Mouse (Mus musculus): ENCODE results near the gene Ube2e2.

Ube2e2 gene

DNA sequence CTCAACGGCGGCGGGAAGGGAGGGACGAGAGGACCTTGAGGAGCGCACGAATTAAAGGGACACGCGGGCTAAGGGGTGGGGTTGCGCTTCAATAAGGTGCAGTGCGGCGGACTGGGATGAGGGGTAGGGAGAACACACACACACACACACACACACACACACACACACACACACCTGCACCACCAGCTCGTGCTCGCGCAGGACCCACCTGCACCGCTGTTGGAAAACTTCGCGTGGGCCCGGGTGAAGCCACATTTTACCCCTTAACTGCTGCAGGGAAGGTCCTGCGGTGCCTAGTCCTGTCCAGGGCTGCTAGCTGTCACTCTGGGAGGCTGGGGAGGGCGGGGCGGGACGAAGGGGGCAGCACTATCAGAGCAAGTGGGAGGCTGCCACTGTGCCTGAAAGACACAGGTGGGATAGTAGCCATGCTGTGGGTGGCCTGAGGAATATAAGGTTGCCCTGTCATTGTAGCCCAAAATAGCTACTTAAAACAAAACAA lies at the start of gene Ube2e2:
Ube2e2 (minus strand) TSS at position 321 of the 499 bp plus-strand sequence.
- no peak for DNase-seq (ENCODE audit: low spot score in 2 of 2)

DNA sequence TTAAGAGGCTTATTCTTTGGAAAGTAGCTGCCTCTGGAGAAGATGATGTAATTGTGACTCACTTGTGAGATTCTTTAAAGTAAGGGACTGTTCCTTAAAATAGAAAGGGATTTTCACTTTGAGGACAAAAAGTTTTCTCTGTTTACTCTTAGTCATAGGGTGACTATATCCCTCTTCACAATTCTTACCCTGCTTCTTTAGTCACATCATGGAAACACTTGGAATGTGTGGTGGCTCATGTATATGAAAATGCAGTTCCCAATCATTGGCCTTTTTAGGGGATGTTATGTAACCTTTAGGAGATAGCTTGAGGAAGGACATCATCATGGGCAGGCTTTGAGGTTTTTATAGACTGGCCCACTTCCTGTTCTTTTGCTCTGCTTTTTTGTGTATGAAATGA lies 46.0 kb upstream of the Ube2e2 start:
- no peak for DNase-seq (ENCODE audit: low spot score in 2 of 2)

DNA sequence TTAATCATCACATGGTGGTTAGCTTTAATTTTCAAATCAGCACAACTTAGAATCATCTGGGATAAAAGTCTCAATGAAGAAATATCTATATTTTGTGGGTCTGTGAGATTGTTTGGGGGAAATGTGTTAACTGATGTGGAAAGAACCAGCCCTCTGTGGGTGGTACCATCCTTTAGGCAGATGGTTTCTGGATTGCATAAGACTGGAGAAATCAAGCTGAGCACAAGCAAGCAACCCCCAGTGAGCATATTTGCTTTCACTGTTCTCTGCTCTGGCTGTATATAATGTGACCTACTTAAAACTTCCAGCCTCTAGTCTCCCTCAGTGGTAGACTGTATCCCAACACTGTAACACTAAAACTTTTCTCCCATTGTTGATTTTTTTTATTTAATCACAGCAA lies 9.5 kb upstream of the Ube2e2 start:
- DNase-seq (ENCODE audit: low spot score in 2 of 2), result no peak

DNA sequence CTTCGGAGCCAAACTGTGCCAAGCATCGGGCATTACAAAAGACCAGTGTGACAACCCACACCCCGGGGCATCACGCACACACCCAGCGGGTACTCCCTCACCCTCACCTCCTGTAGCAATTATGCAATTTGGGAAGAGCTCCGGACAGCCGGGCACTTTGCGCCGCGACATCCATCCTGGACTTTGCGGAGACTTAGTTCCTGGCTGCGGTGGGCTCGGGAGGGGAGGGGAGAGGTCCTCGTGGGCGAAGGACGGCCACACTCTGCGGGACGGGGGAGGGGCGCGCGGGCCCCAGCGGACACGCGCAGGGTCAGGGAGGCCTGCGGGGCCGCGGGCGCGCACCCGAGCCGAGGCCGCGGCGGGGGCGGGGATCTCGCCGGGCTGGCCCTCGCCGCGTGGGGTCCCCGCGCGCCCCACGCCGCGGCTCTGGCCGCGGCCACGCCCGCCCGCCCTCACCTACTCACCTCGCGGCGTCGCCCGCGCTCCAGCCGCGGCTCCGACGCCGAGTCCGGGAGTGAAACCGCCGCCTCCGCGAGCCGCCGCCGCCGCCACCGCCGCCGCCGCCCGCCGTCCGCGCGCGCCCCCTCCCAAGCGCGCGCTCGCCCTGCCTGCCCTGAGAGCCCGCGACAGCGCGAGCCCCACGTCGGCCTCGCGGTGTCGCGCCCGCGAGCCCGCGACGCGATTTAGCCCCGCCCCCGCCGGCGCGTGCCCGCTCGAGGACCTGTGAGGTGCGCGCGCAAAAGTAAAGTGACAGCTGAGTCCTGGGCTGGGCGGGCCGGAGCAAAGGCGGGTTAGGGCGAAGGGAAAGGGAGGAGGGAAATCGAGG lies 733 bp downstream of the Ube2e2 start:
- peak; percentile 92 to 93 for DNase-seq (ENCODE audit: low spot score in 2 of 2)

DNA sequence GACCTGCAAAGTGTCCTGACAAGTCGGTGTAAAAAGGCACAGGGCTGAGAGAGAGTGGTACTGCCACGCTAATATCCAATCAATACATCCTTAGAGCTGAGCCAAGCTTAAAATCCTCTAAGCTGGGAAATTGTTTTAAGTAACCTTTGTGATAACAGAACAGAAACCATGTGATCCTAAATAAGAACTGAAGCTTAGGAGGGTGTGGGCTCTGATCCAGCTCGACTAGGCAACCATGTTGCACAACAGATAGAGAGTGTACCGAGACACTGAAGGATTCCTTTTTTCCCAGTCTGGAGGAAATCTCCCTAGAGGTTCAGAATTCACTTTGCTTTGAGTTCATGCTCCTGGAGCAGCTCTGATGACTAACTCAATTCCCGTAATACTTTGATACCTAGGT lies 4.5 kb downstream of the Ube2e2 start:
- DNase-seq (ENCODE audit: low spot score in 2 of 2), result no peak

DNA sequence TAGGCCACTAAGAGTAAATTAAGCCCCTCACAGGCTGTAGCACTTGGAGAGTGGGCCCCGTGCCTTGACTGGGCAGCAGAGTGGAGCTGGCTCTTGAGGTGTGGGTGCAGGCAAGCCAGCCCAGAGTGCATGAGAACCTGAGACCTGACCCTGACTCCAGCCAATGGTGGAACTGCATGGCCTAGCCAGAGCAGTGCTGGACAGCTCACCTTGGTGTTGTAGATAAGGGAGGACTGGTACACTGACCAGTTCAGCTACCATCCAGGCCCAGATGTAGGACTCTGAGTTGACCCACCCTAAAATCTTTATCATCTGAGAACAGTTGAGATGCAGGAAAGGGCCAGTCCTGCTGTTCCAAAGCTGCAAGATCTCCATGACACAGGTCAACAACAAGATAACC lies 11.6 kb downstream of the Ube2e2 start:
- DNase-seq (ENCODE audit: low spot score in 2 of 2), result no peak

DNA sequence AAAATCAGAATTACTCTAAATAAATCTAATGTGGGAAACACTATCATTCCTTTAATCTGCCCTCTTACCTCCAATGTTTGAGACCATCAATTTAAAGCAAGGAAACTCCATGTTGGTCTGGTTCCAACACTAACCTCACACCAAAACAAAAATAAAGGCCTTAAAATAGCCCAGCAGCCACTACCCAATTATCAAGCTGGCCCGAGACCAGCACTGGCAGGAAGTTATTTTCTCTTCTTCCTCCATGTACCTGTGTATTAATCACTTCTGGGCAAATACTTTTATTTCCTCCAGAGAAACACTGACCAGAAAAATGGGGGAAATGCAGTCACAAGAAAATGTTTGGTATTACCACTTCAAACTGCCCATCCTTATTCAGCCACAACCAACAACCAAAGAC lies 23.4 kb downstream of the Ube2e2 start:
- DNase-seq (ENCODE audit: low spot score in 2 of 2), result no peak

DNA sequence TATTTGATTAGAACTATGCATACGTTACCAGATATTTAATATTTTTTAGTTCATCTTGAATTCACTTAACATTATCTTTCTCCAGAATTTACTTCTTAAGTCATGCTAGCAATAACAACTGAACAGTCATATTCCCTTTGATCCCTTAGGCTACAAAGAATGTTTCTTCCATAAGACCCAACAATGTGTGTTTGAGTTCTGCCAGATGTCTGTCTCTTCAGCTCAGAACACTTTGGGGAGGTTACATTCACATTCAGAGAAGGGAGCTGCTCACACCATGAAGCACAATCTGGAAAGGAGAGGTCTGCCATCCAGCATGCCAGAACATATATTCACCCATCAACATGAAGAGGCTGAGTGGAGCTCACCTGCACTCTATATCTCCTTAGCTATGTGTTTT lies 65.4 kb downstream of the Ube2e2 start:
- DNase-seq (ENCODE audit: low spot score in 2 of 2), result no peak

DNA sequence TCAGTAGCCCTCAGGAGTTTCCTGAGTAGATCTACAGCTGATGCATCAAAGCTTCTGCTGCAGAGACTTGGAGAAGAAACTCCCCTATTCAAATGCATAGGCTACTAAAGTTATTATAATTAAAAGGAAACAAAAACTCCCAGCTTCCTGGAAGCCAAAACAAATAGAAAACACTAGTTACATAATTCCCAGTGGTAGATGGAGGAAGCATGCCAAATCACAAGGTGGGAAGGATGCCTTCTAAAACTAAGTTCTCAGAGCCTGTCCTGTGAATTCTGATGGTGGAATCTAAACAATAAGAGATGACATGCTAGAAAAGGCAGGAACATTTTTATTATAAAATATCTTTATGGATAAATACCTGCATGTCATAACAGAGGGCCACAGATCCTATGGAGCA lies 67.3 kb downstream of the Ube2e2 start:
- DNase-seq (ENCODE audit: low spot score in 2 of 2), result no peak

DNA sequence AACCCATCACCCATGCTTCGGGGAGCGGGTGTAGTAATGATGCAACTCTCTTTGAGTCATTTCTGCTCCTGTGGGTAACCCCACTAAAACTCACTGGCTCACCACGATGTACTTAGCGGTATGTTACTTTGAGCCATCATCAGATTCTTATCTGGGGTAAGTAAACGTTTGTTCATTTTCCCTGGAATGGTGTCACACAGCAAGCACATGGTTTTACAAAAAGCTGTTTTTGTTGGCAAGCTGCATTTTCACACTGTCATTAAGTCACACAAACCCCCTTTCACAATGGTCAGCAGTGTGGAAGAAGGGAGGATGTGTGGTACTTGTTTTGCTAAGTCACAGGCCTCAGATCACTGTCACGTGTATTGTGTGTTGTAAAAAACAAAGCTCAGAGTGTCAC lies 73.4 kb downstream of the Ube2e2 start:
- no peak for DNase-seq (ENCODE audit: low spot score in 2 of 2)

DNA sequence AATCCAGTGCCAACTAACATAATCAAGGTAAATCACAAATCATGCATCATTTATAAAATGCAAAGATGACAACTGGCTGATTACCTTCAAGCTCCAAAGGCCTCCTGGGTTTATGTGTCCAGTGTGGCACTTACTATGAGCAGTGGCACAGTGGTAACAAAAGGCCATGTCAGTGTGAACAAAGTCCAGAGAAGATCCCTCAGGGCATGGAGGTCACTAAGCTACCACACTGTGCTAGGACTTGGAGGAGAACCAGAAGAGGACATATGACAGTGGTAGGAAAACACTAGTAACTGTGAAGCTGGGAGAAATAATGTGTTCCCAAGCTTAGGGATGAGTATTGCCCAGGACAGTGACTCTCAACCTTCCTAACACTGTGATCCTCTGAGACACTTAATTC lies 97.2 kb downstream of the Ube2e2 start:
- no peak for DNase-seq (ENCODE audit: low spot score in 2 of 2)

DNA sequence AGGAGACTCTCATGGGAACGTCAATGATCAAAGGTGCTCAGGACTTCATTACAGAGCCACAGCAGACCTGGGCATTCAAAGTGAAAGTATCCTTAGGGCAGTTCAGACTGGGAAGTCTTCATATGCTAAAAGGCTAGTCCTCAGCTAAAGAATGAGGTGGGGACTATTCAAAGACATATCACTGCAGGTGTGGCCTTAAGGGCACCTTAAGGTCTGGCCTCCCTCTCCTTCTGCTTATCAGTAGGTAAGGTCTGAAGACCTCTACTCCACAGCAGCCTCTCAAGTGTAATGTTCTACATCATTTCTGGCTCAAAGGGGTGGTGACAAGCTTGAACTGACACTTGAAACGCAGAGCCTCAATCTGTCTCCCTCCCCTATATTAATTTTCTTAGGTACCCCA lies 98.3 kb downstream of the Ube2e2 start:
- DNase-seq (ENCODE audit: low spot score in 2 of 2), result no peak

DNA sequence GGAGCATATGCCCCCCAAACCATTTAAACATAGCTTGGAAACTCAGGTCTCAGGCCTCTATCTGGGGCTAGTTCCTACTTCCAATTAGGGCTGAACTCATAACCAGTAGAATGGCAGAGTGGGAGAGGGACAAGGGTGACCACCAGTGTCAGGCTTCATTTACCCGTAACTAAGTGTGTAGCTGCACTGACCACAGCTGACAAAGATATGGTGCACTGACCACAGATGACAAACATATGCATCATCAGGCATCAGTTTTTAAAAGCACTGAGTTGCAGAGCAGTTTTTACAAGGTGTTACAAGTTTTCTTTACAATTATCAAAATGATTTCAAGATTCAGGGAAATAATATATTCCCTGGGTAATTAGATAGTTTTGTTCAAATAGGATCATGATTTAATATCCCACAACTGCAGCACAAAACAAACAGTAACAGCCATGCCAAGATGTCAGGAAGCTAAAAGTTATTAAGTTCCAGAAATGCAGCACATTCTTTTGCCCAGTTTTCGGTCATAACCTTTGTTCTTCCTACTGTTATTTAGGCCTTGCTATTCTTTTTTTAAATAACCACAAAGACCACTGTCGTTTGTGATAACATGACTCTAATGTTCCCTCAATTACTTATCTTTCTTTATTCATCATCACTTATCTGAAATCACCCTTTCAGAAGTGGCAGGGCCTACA lies 114.9 kb downstream of the Ube2e2 start:
- no peak for DNase-seq (ENCODE audit: low spot score in 2 of 2)

DNA sequence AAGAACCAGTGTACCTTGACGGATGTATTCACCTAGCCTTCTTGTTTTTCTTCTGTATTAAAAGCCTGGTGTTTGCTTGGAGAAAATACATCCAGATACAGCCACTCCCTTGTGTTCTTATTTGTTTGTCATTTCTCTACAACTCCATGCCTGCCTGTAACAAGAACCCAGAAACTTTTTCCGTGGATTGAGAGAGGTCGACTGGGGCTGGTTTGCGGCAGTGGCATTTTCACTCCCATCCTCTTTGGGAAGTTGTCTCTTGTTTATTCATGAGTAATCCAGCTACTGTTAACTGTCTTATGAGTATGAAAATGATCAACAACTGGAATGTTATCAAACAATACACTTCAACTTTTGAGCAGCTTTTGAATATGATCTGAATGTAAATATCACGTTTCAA lies 115.8 kb downstream of the Ube2e2 start:
- DNase-seq (ENCODE audit: low spot score in 2 of 2), result no peak

DNA sequence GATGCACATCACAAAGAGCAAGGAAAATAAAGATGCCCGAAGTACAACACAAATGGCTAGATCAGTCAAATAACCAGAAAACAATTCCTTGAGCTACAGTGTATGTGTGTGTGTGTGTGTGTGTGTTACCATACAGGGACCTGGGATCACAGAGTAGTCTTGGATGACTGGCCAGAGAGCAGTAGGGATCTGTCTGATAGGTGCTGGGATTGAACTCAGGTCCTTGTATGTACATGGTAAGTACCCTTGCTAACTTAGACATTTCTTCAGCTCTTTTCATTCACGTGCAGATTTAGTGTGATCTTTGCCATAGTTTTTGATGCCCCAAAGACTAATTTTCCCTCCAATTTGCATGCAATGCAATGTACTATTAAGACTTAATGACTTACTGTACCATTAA lies 117.9 kb downstream of the Ube2e2 start:
- DNase-seq (ENCODE audit: low spot score in 2 of 2), result no peak

DNA sequence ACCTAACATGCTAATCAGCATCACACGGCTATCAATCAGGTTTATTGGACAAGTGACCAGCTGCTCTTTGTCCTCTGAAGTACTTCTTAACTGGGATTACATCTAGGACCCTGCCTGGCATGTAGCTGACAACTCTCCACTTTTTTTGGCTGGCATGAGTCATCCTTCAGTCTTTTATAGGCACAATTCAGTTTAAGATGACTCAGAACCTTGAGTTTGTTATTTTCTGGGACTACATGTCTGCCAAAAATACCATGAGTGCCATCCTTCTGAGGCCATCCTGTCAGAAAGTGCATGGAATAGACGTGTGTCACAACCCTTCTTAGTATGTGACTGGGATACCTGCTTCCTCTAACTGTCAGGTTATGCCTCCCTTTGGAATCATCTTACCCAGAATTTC lies 120.3 kb downstream of the Ube2e2 start:
- DNase-seq (ENCODE audit: low spot score in 2 of 2), result no peak

DNA sequence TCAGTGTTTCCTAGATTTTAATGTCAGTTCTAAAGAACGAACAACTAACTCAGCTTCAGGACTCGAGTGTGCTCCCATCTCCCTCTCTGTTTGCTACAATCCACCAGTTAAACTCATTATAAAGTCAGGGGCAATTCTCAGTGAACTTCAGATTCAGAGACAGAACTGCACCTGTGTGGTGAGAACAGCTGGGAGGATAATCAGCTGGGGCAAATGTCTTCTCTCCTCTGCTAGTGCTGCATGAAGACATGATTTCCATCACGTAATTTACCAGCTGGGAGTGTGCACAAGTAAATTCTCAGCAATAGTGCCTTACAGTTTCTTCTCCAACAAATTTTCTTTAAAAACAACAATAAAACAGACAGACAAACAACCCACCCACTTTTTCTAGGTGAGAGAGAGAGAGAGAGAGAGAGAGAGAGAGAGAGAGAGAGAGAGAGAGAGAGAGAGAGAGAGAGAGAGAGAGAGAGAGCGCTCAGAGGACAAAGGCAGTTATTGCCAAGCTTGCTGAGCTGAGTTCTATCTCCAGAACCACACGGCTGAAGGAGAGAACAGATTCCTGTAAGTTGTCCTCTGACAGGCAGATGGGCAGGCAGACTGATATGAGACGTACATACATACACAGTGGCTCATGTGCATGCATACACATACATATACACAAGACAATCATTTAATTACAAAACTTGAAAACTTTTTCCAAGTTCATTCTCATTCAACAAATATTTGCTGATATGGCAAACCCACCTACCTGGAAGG lies 134.3 kb downstream of the Ube2e2 start:
- DNase-seq (ENCODE audit: low spot score in 2 of 2), result no peak

DNA sequence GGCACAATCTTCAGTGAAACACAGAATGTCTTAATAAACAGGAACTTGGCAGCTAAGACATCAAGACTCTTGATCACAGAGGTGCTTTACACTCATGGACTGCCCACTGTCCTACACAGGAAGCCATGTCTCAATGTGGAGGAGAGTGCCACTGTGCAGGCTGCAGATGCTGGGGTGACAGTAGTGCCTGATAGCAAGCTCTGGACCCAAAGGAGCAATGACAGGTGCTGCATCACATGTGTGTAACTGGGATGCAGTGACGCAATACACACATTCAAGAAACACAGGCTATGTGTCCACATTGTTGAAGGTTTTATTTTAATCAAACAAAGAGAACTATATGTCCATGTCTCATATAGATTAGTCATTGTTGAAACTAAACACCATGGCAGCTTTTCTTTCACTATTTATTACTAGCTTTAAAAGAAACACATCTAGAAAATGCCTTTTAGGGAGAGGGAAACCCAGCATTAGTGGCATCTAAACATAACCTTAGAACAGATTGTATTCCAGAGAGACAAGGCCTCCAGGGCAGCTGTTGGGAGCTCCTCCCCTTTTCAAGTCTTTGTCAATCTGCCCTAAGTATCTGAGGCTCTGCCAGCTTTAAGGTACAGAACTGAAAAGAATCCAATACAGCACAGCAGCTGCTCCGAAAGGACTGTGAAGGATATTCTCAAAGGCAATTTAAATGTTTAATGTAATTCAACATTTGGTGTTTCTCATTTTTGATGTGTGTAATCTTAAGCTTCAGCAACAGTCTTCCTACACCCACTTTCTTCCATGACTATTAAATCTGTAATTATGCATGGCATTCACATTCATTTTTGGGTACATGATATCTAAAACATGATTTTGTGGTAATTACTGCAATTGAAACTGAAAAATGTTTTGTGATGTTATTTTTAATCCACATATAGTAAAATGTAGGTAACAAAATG lies 135.2 kb downstream of the Ube2e2 start:
- DNase-seq (ENCODE audit: low spot score in 2 of 2), result peak in 1 of 2 experiments; percentile 43

DNA sequence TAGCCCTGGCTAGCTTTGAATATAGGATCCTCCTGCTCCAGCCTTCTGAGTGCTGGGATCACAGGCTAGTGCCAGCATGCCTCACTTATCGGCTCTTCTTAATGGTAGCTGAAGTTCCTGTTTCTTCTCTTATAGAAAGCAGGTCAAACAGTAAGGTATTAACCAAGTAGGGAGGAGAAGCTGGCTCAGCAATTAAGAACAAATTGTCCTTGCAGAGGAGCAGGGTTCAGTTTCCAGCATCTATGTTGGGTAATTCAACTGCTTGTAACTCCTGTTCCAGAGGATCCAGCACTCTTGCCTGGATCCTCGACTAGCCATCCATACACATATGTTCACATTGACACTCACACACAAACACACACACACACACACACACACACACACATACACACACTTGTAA lies 136.1 kb downstream of the Ube2e2 start:
- DNase-seq (ENCODE audit: low spot score in 2 of 2), result no peak

DNA sequence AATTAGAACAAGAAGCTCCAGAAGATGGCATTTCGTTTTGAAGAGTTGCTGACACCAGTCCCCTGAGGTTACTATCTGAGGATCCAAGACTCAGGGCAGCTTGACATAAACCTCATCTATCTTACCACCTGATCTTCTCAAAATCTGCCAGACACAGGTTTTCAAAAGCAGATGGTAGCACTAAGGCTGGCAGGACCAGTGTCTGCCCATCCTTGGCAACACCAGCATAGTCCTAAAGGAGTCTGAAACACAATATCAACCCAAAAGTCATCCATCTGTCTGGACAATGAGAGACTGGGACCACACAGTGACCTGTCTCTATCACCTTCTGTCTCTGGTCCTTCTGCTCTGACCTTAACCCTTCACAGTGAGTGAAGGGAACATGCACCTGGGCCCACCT lies 138.7 kb downstream of the Ube2e2 start:
- DNase-seq (ENCODE audit: low spot score in 2 of 2), result no peak

DNA sequence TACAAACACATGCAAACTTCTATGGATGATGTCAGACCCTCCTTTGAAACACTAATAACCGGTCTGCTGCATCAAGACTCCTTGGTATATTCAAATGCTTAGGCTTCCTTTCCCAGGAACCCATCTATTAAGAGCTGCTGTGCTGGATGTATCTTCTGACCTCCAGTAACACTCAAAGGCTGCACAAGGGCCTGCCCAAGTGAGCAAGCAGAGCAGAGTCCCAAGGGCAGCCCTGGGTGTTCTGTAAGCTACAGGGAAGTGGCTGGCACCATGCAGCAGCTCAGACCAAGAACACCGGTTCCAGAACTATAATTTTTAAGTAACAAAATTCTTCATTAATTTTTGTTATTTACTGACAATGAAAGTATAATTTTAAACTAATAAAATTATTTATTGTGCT lies 139.5 kb downstream of the Ube2e2 start:
- no peak for DNase-seq (ENCODE audit: low spot score in 2 of 2)
